Mouse (Mus musculus) spleen, postnatal 36 days (tissue): ENCODE measurements around the gene Adar.

Experiments used
- DNase-seq, 2 experiments: peaks; one replicate each; pipeline ENCODE4 v3.0.0; 2022; ENCODE audit warnings: low spot score in 2 of 2, mixed read lengths in 1 of 2

The Adar gene

GRCm38 (mm10) chr3:89714359-89715206, at the start of gene Adar:
Gene Adar, plus strand, starts transcription at chr3:89715022.
- peak; percentile 55 to 70 for DNase-seq

- DNase-seq: no peak
Observed at GRCm38 (mm10) chr3:89667131-89667530, 47.7 kb upstream of the Adar start.

GRCm38 (mm10) chr3:89671334-89671733, 43.5 kb upstream of the Adar start:
- DNase-seq: no peak

DNA sequence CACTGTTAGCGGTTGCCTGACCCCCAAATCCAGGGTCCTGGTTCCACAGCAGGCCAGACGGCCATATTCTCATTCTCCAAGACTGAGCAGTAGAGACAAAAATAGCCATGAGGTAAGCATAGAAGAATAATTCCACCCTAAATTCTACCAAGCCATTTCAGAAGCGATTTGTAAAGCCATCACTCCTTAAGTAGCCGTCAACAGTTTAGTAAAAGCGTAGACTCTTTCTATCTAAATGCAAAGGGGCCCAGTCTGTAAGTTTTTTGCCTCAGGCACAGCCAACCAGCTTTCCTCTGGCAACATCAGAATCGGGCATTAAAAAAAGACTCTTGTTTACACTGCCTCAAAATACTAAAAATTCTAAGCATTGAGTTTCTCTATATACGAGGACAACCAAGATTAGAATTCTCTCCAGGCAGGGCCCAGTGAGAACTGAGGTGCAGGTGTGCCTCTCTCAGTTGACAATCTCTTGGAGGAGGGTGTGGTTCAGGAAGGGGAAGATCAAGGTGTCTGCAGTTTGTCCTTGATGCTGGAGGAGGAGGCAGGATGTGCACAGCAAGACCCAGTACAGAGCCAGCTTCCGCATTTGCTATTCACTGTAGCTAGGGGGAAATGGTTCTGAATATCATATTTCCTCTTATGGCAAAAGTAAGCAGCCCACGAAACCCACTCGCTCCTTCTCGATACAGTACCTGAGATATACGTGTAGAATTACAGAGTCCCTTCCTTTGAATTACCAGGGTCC, 42.1 kb upstream of the Adar start:
- peak; percentile 19 to 27 for DNase-seq

DNA sequence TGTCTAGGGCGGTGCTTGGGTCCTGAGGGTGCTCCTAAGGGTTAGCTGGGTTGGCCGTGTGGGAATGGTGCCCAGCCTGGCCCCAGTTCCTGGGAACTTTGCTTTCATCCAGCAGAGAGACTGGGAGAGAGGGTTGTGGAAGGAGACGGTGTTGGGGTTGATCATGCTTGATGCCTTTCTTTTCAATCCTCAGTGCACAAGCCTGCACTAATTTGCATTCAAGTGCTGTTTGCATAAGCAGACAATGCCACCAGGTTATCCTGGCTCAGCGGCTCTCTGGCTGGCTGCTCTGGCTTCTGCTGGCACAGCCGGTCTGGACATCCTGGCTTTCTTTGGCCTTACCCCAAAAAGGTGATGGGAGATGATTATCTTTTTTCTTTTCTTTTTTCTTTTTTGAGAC, 37.2 kb upstream of the Adar start:
- no peak for DNase-seq

- DNase-seq: no peak
Observed at GRCm38 (mm10) chr3:89686031-89686430, 28.8 kb upstream of the Adar start.

GRCm38 (mm10) chr3:89688694-89689581, 25.9 kb upstream of the Adar start:
- peak; percentile 44 to 48 for DNase-seq

- DNase-seq: no peak
Observed at GRCm38 (mm10) chr3:89691776-89692175, 23.0 kb upstream of the Adar start.

DNA sequence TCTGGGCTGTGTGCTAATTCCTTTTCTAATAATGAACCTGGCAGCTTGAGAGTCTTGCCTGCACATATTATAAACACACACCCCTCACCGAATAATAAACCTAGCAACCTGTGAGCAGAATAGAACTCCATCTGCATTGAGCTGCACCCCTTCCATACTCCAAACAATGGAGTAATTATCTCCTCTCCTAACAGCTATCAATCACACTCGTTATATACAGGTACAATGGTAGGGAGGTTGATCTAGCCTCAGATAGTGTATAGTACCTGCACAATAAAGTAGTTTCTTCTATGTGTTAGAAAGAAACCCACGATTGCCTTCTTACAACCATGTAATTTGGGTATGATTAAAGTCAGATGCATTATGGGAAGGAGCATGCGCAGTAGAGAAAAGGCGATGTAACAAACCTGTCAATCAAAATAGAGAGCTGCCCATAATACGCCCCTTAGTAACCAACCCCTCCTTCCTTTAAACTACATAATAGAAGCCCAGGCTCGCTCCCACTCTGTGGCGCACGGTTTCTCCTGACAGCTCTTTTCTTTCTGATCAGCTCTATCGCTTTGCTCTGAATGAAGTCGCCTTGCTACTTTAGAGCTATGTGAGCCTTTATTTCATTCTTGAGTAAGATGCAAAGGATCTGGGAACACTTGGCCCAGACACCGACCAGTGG, 18.5 kb upstream of the Adar start:
- no peak for DNase-seq

- DNase-seq: no peak
Observed at GRCm38 (mm10) chr3:89698958-89699357, 15.9 kb upstream of the Adar start.

DNA sequence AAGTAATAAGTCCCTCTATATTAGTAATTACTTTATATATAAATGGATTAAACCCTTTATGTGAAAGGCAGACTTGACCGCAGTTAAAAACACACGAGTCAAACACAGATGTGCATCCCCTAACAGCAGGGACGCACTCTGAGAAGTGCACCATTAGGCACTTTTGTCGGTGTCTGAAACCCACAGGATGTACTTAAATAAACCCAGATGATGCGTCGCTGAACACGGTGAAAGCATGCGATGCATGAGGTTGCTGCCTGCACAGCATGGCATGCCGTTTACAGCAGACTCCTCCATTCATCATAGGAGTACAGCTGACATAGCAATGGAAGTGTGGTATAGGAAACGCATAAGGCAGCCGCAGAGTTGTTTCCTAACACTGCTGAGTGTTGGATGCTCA, 14.4 kb upstream of the Adar start:
- no peak for DNase-seq

DNA sequence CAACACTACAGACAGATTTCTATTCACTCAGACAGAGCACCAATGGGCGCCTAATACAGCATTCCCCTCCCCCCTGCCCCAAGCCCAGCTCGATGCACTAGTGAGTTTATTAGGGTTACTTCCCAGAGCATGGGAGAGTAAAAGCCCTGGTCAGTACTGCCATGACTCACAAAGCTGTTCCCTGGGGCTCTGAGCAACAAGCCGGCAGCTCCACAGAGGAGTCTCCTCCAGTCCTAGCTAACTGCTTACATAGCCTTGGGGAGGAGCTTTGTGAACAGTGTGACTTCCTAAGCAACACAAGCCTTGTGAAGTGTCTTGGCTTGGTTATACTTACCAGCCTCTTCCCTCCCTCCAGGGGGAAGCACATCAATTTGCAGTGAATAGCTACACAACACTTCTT, 11.2 kb upstream of the Adar start:
- DNase-seq: no peak

- no peak for DNase-seq
Observed at GRCm38 (mm10) chr3:89704064-89704463, 10.8 kb upstream of the Adar start.

DNA sequence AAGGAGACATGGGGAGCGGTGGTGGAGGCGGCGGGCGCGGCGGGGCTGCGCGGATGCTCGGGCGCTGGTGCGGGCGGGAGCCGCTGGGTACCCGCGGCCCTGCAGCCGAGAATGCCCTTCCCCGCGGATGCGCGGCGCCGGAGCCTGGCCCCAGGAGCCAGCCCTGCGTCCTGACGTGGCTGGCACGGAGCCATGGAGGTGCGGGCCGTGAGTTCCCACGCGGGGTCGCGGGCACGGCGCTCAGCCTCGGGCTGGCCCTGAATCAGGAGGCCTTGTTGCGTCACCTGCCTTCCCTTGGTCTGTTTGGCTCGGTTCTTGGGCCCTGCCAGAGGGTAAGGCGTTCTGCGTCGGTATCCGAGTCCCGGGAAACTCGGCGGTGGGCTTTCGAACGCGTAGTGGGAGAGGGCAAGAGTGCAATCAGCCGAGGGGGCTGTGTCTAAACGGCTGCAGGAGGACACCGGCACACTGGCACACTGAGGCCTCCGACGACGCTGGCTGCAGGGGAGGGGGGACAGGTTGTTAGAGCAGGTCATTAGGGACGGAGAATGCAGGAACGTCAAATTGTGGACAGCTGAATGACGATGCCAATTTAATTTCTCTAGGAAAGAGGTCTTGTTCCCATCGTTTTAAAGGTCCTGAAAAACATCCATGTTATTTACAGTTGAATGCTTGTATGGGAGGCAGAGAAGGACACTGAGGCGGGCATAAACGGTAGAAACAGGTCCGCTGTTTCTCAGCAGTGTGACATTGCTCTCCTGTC, 565 bp downstream of the Adar start:
- DNase-seq: peak in 1 of 2 experiments; percentile 5

- no peak for DNase-seq
Observed at GRCm38 (mm10) chr3:89715967-89716256, 1.1 kb downstream of the Adar start.

GRCm38 (mm10) chr3:89722032-89722431, 7.2 kb downstream of the Adar start:
- no peak for DNase-seq

DNA sequence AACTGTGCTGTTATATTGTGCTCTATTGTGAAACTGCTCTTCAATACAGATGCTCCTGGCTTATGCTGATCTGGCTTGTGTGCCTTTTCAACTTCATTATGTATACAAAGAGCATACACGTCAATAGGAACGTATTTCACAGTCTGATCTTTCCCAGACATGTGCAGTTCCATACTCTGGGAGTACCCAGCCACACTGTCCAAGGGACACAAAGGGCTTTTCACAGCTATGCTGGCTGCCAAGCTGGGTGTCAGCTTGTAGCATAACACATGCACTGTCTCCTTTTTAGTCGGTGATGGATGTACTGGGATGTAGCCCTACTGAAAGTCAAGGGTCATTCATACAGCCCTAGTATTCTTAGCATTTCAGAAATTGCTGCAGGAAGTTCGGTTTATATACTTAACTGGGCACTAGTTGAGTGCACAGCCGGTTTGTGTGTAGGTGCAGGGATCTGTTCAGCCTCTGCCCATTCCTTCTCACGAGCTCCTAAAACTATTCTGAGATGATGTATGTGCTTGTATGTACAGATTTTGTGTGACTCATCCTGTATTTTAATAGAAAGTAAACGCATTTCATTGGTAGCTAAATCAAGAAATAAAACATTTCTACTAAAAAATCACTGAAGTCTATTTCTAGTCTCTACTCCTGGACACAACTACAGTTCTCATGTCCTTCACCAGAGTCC, 8.7 kb downstream of the Adar start:
- DNase-seq: no peak

GRCm38 (mm10) chr3:89727028-89727427, 12.2 kb downstream of the Adar start:
- DNase-seq: peak; percentile 64 to 67

DNA sequence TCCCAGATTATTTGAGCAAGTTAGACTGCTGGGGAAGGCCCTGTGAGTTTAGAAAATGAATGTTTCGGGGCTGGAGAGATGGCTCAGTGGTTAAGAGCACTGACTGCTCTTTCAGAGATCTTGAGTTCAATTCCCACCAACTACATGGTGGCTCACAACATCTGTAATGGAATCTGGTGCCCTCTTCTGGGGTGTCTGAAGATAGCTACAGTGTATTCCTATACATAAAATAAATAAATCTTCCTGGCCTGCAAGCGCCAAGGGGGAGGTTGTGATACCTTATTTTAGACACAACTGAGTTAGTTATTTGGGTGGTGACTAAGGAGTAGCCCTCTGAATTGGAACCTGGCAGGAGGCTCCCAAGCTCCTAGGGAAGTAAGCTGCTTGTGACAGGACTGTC, 14.0 kb downstream of the Adar start:
- no peak for DNase-seq
